Mouse (Mus musculus) midbrain, embryonic 14.5 days (tissue): ENCODE measurements around the gene Cblb. TPM values are rescaled to one million over a fixed set of nuclear protein-coding genes. Genes with fewer than 3 reads are reported as not detected.
A peak's percentile ranks its signal among the peaks of the same experiment; 100 is the strongest.

ENCODE experiments used
- ATAC-seq: fragments of 200-750 bp; cut with Nextera tagmentation; 2 replicates; pipeline ENCODE4 v1.8.0; 2017; ENCODE audit warnings: moderate number of reproducible peaks, moderate library complexity; ENCODE audit not compliant: low FRiP score, low TSS enrichment
- DNase-seq: peaks from one replicate; pipeline ENCODE4 v3.0.0-alpha.2; 2015
- H3K27ac ChIP-seq: fragments of 300-500 bp; sonication (generic); replicated peaks from 2 replicates; pipeline ENCODE4 v1.5.1; 2014; ENCODE audit warnings: mild to moderate bottlenecking, low read depth, low read length, moderate library complexity
- H3K27me3 ChIP-seq: fragments of 300-500 bp; sonication (generic); 2 replicates; pipeline ENCODE4 v1.6.1; 2014; ENCODE audit warnings: low read length, control low read depth, mixed read lengths; ENCODE audit not compliant: control insufficient read depth, insufficient read depth
- H3K36me3 ChIP-seq: fragments of 300-500 bp; sonication (generic); 2 replicates; pipeline ENCODE4 v1.6.1; 2014; ENCODE audit warnings: low read length, control low read depth; ENCODE audit not compliant: control insufficient read depth, insufficient read depth
- H3K4me1 ChIP-seq: fragments of 300-500 bp; sonication (generic); 2 replicates; pipeline ENCODE4 v1.6.1; 2014; ENCODE audit warnings: mild to moderate bottlenecking, antibody characterized with exemption, low read length, control low read depth; ENCODE audit not compliant: control insufficient read depth, insufficient read depth
- H3K4me2 ChIP-seq: fragments of 300-500 bp; sonication (generic); 2 replicates; pipeline ENCODE4 v1.6.1; 2014; ENCODE audit warnings: mild to moderate bottlenecking, low read length, moderate library complexity
- H3K4me3 ChIP-seq: fragments of 300-500 bp; sonication (generic); replicated peaks from 2 replicates; pipeline ENCODE4 v1.5.1; 2014; ENCODE audit warnings: low read depth, low read length
- H3K9ac ChIP-seq: fragments of 300-500 bp; sonication (generic); replicated peaks from 2 replicates; pipeline ENCODE4 v1.6.1; 2014; ENCODE audit warnings: mild to moderate bottlenecking, low read length, moderate library complexity
- H3K9me3 ChIP-seq: fragments of 300-500 bp; sonication (generic); 2 replicates; pipeline ENCODE4 v1.6.1; 2016; ENCODE audit warnings: low read length, control low read depth, mixed read lengths; ENCODE audit not compliant: control insufficient read depth
- WGBS: fragments of 180-500 bp; shearing (Covaris S2); extraction: QIAGEN DNeasy Blood & Tissue Kit; methylation state at CpG from one replicate; pipeline ENCODE4 v1.1.7; 2014; 5-methylcytosine and 5-hydroxymethylcytosine counted together
- polyA plus RNA-seq: library from polyadenylated mRNA; unstranded; fragments of >200 nt; fragmentation: Nextera tagmentation; extraction: Ambion mirVana; gene quantifications from 2 replicates; pipeline ENCODE4 v1.2.1, GENCODE M21; 2014

The Cblb gene
- polyA plus RNA-seq, 1 experiment from 2014 or later, result 19.4 TPM

DNA sequence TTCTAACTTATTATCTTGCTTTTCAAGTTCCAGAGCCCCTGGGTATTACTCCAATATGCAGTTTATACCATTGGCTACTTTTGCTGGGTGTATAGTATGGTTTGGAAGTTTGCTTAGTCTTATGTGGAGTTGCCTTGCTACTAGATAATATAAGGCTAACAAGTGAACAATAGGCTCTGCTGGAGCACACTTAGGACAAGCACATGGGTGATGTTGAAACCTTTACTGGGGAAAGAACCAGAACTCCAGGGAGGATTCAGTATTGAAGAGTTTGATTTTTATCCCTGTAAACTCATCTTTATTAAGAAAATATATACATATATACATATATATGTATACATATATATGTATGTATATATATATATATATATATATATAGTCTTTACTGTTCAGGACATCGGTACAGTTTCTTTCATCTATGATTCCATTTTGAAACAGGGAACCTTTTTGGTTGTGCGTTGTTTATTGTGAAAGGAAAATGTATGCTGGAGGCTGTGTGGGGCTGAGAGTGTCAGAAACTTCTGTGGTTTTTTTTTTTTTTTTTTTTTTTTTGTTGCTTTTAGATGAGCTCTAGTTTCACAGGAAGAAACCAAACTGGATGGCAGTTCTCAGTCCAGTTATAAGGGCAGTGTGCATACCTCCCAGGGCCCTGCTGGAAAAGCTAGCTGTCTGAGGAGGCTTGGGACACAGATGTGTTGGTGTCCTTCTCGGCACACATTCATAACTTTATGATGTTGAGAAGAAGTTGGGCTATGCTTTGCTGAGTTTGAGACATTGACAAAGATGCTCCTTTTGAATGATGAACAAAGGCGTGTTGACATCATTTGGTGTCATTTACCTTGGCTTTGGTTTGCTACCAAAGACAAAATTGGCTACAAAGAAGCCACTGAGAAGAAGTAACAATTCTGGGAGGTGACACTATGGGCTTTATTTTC lies 2.6 kb downstream of the Cblb start:
- 94% methylated on average over 4 of the region's 4 CpGs for WGBS
- Histone ChIP-seq H3K4me1 (peaks cover 32% of the 10 kb centered on the region), H3K4me3 (peak overlapping the region; percentile 88), H3K27ac (no peak overlapping the region), H3K36me3 (no peaks in the 10 kb centered on the region), H3K9me3 (no peaks in the 10 kb centered on the region), H3K9ac (0 out of 2 replicates have a peak overlapping the region, but pooled peaks have one; percentile 90), H3K4me2 (peak overlapping the region; percentile 53), H3K27me3 (no peaks in the 10 kb centered on the region)
- DNase-seq (no peak), ATAC-seq (no peak)

DNA sequence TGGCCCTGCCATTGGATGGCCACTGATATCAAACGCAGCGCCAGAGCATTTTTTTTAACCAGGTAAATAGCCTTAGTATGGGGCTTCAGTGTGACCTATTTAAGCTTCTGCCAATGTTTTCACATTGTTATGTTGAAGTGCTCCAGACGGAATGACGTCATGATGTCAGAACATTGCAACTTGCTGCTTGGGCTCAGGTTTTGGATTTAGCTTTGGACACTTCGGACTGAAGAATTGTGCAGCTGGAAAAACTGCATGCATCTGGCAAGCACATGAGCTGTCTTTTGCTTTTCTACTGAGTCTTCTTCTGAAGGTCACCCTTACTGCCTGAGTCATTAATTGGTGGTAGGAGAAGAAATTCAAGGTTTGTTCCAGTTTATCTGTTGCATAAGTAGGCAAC lies 3.3 kb downstream of the Cblb start:
- WGBS, result 91% methylated on average over 5 of the region's 5 CpGs
- Histone ChIP-seq H3K27ac (no peak overlapping the region), H3K9me3 (no peaks in the 10 kb centered on the region), H3K4me2 (peak overlapping the region; percentile 53), H3K36me3 (no peaks in the 10 kb centered on the region), H3K27me3 (no peaks in the 10 kb centered on the region), H3K4me3 (peak overlapping the region; percentile 6; the same call in 1 of the 2 replicates), H3K9ac (no peak overlapping the region), H3K4me1 (peaks cover 32% of the 10 kb centered on the region)
- no peak for DNase-seq
- ATAC-seq, result no peak

DNA sequence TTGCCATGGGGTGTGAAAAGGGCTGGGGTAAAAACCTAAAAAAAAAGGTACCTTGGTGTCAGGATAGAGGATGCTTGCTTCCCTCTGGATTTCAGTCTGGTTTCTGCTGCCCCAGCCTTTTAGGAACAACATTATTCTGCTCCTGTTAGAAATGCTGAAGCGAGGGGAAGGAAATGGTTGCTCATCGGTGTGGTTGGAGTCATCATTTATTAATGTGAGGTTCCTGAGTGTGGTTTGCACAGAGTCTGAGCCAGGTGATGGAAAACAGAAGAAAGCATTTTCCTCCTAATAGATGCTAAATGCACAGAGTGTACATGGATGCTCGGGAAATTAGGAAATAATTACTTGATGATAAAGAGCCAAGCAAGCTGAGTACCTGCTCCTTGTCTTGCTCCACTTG lies 5.3 kb downstream of the Cblb start:
- no peak for ATAC-seq
- H3K4me3 ChIP-seq, result no peak overlapping the region
- WGBS, result 72% methylated on average over 3 of the region's 3 CpGs
- H3K27me3 ChIP-seq, result no peaks in the 10 kb centered on the region
- H3K4me1 ChIP-seq, result peaks cover 24% of the 10 kb centered on the region
- no peaks in the 10 kb centered on the region for H3K36me3 ChIP-seq
- no peak for DNase-seq
- H3K4me2 ChIP-seq, result peak overlapping the region; percentile 53
- no peaks in the 10 kb centered on the region for H3K9me3 ChIP-seq
- H3K9ac ChIP-seq, result no peak overlapping the region
- no peak overlapping the region for H3K27ac ChIP-seq

DNA sequence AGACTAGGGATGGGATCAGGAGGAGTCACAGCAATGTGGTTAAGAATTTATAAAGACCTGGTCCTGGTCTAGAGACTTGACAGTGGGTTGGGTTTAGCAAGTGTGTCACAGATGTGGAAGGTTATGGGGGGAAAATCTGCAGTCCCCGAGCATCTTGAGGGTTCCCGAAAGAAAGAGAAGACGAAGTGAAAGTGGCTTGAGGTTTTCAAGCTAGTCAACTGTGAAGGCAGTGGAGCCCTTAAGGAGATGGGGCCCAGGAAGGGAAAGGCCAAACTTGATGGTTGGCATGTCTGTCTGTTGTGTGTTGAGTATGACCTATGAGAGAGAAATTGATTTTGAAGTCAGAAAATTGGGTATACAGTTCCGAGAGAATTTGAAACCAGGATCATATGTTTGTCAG lies 7.3 kb downstream of the Cblb start:
- H3K4me2 ChIP-seq, result no peak overlapping the region
- H3K4me3 ChIP-seq, result no peak overlapping the region
- H3K9ac ChIP-seq, result no peak overlapping the region
- no peak overlapping the region for H3K27ac ChIP-seq
- peaks cover 28% of the 10 kb centered on the region for H3K4me1 ChIP-seq
- H3K9me3 ChIP-seq, result no peaks in the 10 kb centered on the region
- no peaks in the 10 kb centered on the region for H3K36me3 ChIP-seq
- no peak for ATAC-seq
- 96% methylated on average over 4 of the region's 4 CpGs for WGBS
- DNase-seq, result no peak
- H3K27me3 ChIP-seq, result no peaks in the 10 kb centered on the region

DNA sequence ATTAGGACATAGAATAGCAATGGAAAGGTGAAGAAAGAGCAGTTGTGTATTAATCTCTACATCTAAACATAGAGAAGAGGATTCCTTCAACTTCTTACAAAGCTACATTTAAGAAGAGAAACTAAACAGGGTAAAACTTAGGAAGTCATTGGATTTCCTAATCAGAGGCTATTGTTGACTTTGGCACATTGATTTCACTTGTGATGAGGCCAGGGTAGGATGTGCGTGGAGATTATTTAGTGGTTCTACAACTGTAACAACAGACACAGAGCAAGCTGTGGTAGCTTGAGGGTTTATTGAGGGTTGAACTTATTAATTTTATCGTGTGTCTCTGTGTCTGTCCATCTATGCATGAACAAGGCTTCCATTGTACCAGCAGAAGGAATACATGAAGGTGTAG lies 7.8 kb downstream of the Cblb start:
- Histone ChIP-seq H3K4me3 (no peak overlapping the region), H3K4me2 (no peak overlapping the region), H3K36me3 (no peaks in the 10 kb centered on the region), H3K9ac (no peak overlapping the region), H3K27ac (no peak overlapping the region), H3K4me1 (peaks cover 25% of the 10 kb centered on the region), H3K27me3 (no peaks in the 10 kb centered on the region), H3K9me3 (no peaks in the 10 kb centered on the region)
- DNase-seq (no peak), ATAC-seq (no peak)
- 86% methylated on average over 2 of the region's 2 CpGs for WGBS

DNA sequence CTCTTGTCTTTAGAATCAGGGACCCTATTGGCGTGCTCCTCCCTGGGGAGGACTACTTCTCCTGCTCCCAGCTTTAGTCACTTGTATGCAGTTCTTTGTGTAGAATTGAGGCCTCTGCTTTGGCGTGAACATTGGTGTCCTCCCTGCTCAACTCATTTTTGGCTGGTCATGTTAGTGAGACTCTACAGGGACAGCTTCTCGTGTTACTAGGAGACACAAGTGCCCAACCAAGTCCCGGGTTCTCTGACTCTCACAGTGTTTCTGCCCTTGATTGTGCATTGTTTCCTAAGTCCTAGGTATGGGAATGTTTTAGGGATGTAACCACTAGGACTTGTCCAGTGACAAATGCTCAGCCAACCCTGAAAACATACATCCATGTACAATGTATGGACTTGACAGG lies 9.9 kb downstream of the Cblb start:
- H3K27me3 ChIP-seq, result no peaks in the 10 kb centered on the region
- WGBS, result 83% methylated on average over 4 of the region's 4 CpGs
- no peak overlapping the region for H3K4me3 ChIP-seq
- H3K4me1 ChIP-seq, result peaks cover 8% of the 10 kb centered on the region; the same call in 1 of the 2 replicates
- H3K27ac ChIP-seq, result no peak overlapping the region
- no peak for ATAC-seq
- H3K36me3 ChIP-seq, result no peaks in the 10 kb centered on the region
- no peak overlapping the region for H3K4me2 ChIP-seq
- DNase-seq, result no peak
- H3K9me3 ChIP-seq, result no peaks in the 10 kb centered on the region
- no peak overlapping the region for H3K9ac ChIP-seq

DNA sequence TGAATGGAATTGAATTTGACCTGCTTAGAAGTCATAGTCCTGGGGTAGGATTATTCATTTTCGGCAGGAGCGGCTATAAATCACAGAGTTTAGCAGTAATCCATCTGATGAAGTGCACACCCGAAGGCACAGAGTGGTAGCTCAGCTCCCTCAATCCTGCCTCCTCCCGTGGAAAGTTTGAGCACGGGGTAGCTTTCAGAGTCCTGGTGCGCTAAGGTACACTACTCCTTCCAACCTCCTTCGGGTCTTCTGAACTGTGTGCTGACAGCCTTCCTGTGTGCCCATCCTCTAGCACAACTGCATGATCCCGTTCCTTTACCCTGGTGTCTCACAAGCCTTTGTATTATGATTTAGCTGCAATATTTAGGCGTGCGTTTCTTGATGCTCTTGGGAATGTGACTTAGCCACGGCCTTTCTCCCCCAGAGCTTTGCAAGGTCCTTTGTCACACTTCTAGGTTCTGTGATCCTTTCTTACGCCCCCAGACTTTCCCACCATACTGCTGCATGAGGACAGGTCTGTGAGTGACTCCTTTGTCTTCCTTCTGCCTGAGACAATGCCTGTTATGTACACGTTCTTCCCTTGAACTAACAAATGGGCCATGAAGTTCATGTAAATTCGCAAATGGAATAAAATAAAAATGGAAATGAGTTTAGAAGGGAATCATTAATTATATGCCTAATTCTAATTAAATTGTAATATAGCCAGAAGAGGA lies 11.8 kb downstream of the Cblb start:
- Histone ChIP-seq H3K4me3 (no peak overlapping the region), H3K9ac (no peak overlapping the region), H3K4me2 (peak overlapping the region; percentile 31), H3K36me3 (peaks cover 6% of the 10 kb centered on the region), H3K27ac (peak overlapping the region; percentile 70), H3K4me1 (peaks cover 8% of the 10 kb centered on the region; the same call in 1 of the 2 replicates), H3K27me3 (no peaks in the 10 kb centered on the region), H3K9me3 (no peaks in the 10 kb centered on the region)
- DNase-seq (peak; percentile 42), ATAC-seq (peak; percentile 27; the same call in 1 of the 2 replicates)
- 34% methylated on average over 14 of the region's 14 CpGs for WGBS

DNA sequence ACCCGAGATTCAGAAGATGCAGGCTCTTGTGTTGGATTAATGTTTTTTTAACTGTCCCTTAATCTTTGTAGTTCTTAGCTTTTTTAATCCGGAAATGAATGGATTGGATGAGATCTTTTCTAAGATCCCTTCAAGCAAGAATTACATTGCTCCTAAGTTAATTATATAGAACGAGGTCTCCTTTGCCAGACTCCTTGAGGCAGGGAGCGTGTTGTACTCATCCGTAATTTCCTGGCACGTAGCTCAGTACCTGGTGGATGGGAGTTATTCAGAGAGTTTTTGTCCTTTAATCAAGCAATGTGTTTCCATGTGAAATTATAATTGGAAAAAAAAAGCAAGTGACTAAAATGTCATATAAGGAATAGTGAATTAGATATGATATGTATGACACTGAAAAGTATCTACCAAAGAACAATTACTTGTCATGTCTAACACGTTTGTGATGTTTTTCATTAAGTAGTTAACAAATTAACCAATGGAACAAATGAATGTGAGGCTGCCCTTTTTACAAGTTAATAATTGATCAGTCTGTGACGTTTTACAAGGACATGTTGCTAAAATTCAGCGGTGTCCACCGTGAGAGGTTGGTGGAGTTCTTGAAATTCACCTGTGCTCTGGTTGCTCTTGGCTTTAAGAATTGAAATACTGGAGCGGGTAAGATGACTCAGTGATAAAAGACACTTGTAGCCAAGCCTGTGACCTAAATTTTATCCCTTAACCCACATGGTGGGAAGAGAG lies 12.5 kb downstream of the Cblb start:
- no peak for ATAC-seq
- H3K4me2 ChIP-seq, result no peak overlapping the region

More for the DNA sequence above, 12.5 kb downstream of the Cblb start:
- DNase-seq, result no peak
- Histone ChIP-seq H3K9me3 (no peaks in the 10 kb centered on the region), H3K4me1 (peaks cover 8% of the 10 kb centered on the region; the same call in 1 of the 2 replicates), H3K9ac (no peak overlapping the region), H3K4me3 (no peak overlapping the region), H3K27ac (no peak overlapping the region), H3K36me3 (peaks cover 14% of the 10 kb centered on the region), H3K27me3 (no peaks in the 10 kb centered on the region)
- WGBS, result 63% methylated on average over 11 of the region's 11 CpGs
